Mouse (Mus musculus) liver, embryonic 12.5 days (tissue): ENCODE data around the gene Hoxd3. TPM values are rescaled to one million over a fixed set of nuclear protein-coding genes. Genes with fewer than 3 reads are reported as not detected.

ENCODE experiments used
- ATAC-seq: fragments of 200-750 bp; cut with Nextera tagmentation; 2 replicates; pipeline ENCODE4 v1.8.0; 2017; ENCODE audit warnings: moderate number of reproducible peaks, mild to moderate bottlenecking, moderate library complexity
- H3K27ac ChIP-seq: fragments of 300-500 bp; sonication (generic); 2 replicates; pipeline ENCODE4 v1.5.1; 2016; ENCODE audit warnings: mild to moderate bottlenecking
- H3K27me3 ChIP-seq: fragments of 300-500 bp; sonication (generic); replicated peaks from 2 replicates; pipeline ENCODE4 v1.6.1; 2016; ENCODE audit warnings: mild to moderate bottlenecking, moderate library complexity
- H3K36me3 ChIP-seq: fragments of 300-500 bp; sonication (generic); 2 replicates; pipeline ENCODE4 v1.6.1; 2016; ENCODE audit warnings: mild to moderate bottlenecking, moderate library complexity
- H3K4me1 ChIP-seq: fragments of 300-500 bp; sonication (generic); 2 replicates; pipeline ENCODE4 v1.6.1; 2016
- H3K4me2 ChIP-seq: fragments of 300-500 bp; sonication (generic); 2 replicates; pipeline ENCODE4 v1.6.1; 2016; ENCODE audit warnings: mild to moderate bottlenecking, moderate library complexity
- H3K4me3 ChIP-seq: fragments of 300-500 bp; sonication (generic); 2 replicates; pipeline ENCODE4 v1.5.1; 2016; ENCODE audit warnings: mild to moderate bottlenecking, moderate library complexity
- H3K9ac ChIP-seq: fragments of 300-500 bp; sonication (generic); 2 replicates; pipeline ENCODE4 v1.6.1; 2016; ENCODE audit warnings: mild to moderate bottlenecking, moderate library complexity
- H3K9me3 ChIP-seq: fragments of 300-500 bp; sonication (generic); replicated peaks from 2 replicates; pipeline ENCODE4 v1.6.1; 2016; ENCODE audit warnings: mild to moderate bottlenecking, moderate library complexity
- WGBS: fragments of 180-500 bp; shearing (Covaris S2); methylation state at CpG from one replicate; pipeline ENCODE4 v1.1.7; 2016; ENCODE audit not compliant: insufficient replicate concordance; 5-methylcytosine and 5-hydroxymethylcytosine counted together
- polyA plus RNA-seq: library from polyadenylated mRNA; unstranded; fragments of >200 nt; fragmentation: Nextera tagmentation; extraction: Ambion mirVana; gene quantifications from 2 replicates; pipeline ENCODE4 v1.2.1, GENCODE M21; 2016

Gene Hoxd3
- polyA plus RNA-seq, 1 experiment from 2014 or later = 0.18 TPM

DNA sequence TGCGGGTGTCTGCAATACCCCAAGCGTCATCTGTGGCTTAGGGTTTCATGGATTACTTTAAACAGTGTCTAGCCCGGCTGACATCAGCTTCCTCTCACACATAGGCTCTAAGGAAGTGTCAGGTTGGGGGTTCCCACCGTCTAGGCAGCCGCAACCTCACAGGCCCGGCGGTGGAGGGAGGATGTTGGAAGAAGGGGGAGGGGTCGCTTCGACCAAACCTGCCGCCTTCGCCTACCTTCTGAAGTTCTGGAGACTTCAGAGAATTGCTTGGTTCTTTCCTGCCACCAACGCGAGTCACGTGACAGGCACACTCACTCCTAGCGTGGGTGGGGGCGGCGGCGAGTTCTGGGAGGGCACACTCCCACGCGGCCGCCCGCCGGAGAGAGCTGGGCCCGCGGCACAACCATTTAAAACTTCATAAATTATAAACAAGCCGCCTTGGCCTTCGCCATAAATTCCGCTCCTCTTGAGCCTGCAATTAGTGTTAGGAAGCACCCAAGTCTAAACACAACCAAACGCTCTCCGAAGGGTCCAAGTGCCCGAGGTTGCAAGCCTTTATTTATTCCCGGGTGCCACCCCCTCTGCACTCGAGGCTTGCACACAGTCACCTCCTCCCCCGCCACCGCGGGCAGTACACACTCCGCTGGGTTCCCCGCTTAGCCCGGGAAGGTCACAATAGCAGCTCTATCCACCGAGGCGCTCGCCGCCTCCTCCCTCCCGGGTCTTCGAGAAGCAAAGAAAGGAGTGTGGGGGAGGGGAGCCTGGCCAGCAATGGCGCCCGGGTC, 37.8 kb downstream of the Hoxd3 start:
- Histone ChIP-seq H3K9ac (no peak overlapping the region), H3K27me3 (peaks cover 100% of the 10 kb centered on the region), H3K27ac (no peak overlapping the region), H3K4me3 (peak overlapping the region; percentile 12), H3K4me1 (0 out of 2 replicates have a peak, but pooled peaks cover 12% of the 10 kb centered on the region), H3K36me3 (no peaks in the 10 kb centered on the region), H3K4me2 (peak overlapping the region; percentile 45), H3K9me3 (no peaks in the 10 kb centered on the region)
- 1% methylated on average over 47 of the region's 47 CpGs for WGBS
- ATAC-seq = no peak

DNA sequence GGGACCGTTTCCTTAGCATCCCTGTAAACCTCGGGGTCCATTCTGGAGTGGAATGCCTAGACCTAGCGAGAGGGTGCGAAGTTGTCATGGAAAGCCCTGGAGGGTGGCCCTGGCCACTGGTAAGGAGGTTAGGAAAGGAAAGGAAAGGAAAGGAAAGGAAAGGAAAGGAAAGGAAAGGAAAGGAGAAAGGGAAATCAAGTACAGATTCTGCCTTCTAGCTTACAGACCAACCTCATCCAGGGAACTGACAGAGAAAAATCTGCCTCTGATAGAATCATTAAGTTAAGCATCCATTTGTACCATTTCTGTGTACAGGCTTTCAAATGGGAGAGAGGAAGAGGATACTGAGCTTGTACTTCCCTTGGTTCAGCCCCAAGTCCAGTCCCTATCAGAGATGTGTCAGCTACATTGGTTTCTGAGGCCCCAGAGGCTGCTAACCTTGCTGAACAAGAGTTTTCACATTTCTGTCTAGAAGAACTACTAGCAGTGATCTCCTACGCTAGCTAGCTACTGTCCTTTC, 39.1 kb downstream of the Hoxd3 start:
- H3K9me3 ChIP-seq = no peaks in the 10 kb centered on the region
- no peak overlapping the region for H3K27ac ChIP-seq
- peaks cover 97% of the 10 kb centered on the region for H3K27me3 ChIP-seq
- WGBS = 32% methylated on average over 5 of the region's 5 CpGs
- H3K4me3 ChIP-seq = no peak overlapping the region
- no peak for ATAC-seq
- no peak overlapping the region for H3K4me2 ChIP-seq
- 0 out of 2 replicates have a peak, but pooled peaks cover 12% of the 10 kb centered on the region for H3K4me1 ChIP-seq
- no peaks in the 10 kb centered on the region for H3K36me3 ChIP-seq
- H3K9ac ChIP-seq = no peak overlapping the region

DNA sequence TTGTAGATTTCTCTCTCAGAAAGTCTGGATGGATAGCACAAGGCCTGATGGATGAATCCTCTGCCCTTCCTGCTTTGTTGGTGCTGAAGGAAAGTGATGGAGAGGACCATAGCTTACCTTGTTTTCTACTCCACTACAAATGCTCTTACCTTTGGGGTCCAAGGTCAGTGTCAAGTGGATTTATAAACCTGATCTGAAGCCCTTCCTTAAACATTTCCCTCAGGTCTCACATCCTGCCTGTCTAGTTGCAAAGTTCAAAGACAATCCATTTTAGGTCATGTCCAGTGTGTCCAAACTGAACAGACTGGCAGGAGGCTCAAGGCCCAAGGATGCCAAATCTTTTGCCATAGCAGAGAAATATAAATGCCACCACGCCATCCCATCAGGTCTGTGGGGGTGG, 40.1 kb downstream of the Hoxd3 start:
- WGBS = 39% methylated on average over 1 of the region's 1 CpGs
- H3K27ac ChIP-seq = no peak overlapping the region
- H3K4me2 ChIP-seq = no peak overlapping the region
- no peak overlapping the region for H3K4me3 ChIP-seq
- H3K9me3 ChIP-seq = no peaks in the 10 kb centered on the region
- no peak for ATAC-seq
- 0 out of 2 replicates have a peak, but pooled peaks cover 8% of the 10 kb centered on the region for H3K4me1 ChIP-seq
- H3K27me3 ChIP-seq = peaks cover 97% of the 10 kb centered on the region
- no peaks in the 10 kb centered on the region for H3K36me3 ChIP-seq
- no peak overlapping the region for H3K9ac ChIP-seq

DNA sequence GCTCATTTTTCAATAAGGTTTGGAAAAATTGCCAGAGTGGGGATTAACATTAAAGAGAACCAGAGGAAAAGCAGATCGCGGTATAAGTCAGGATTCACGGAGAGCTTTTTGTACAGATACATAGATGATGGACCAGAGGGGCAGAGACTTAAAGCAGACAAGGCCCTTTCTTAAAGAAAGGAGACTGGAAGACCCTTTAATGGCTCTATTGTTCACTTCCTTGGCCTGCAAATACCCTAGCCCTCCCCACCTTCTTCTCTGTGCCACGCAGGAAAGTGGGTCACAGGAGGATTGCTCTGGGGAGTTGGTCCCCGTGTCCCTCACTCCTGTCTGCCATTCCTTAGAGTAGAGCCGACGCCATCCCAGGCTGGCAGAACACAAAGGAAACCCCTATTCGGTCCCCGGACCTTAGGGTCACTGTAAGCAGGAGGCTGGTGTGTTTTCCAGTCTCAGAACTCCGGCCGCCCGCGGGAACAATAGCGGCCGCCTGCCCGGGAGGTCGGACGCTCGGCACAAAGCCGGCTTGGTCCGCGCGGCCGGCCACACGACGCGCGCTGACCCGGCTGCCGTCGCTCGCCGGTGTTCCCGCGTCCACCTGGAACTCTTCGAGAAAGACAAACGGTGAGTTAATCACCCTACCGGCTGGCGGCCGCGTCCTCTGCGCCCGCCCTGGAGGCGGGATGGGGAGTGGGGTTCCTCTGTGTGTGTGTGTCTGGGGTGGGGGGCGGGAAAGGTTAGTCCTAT, 40.9 kb downstream of the Hoxd3 start:
- peaks cover 96% of the 10 kb centered on the region for H3K27me3 ChIP-seq
- H3K9ac ChIP-seq = no peak overlapping the region
- peak overlapping the region; percentile 40 for H3K4me2 ChIP-seq
- no peaks in the 10 kb centered on the region for H3K36me3 ChIP-seq
- WGBS = 4% methylated on average over 45 of the region's 45 CpGs
- no peaks in the 10 kb centered on the region for H3K9me3 ChIP-seq
- ATAC-seq = no peak
- H3K4me3 ChIP-seq = peak overlapping the region; percentile 7; the same call in 1 of the 2 replicates
- H3K27ac ChIP-seq = no peak overlapping the region
- H3K4me1 ChIP-seq = 0 out of 2 replicates have a peak, but pooled peaks cover 7% of the 10 kb centered on the region

DNA sequence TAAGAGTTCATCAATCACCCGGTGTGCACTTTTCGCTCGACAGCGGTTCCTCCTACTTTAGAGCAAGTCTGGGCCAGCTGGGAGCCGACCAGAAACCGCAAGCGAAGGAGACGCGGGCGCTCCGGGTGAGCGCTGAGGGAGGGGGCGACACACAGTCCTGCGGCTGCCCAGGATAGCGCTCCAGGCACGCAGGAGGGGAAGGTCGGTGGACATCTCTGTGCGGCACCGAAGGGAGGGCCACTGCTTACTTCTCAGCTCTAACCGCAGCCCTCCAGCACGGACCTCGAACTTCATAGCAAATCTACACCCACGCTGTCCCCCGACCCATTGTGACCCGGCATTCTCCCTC, 41.4 kb downstream of the Hoxd3 start:
- no peak overlapping the region for H3K27ac ChIP-seq
- H3K27me3 ChIP-seq = peaks cover 96% of the 10 kb centered on the region
- H3K9me3 ChIP-seq = no peaks in the 10 kb centered on the region
- H3K4me1 ChIP-seq = 0 out of 2 replicates have a peak, but pooled peaks cover 7% of the 10 kb centered on the region
- peak overlapping the region; percentile 40 for H3K4me2 ChIP-seq
- under 1% methylated on average over 25 of the region's 25 CpGs for WGBS
- H3K36me3 ChIP-seq = no peaks in the 10 kb centered on the region
- peak overlapping the region; percentile 7; the same call in 1 of the 2 replicates for H3K4me3 ChIP-seq
- no peak for ATAC-seq
- no peak overlapping the region for H3K9ac ChIP-seq

DNA sequence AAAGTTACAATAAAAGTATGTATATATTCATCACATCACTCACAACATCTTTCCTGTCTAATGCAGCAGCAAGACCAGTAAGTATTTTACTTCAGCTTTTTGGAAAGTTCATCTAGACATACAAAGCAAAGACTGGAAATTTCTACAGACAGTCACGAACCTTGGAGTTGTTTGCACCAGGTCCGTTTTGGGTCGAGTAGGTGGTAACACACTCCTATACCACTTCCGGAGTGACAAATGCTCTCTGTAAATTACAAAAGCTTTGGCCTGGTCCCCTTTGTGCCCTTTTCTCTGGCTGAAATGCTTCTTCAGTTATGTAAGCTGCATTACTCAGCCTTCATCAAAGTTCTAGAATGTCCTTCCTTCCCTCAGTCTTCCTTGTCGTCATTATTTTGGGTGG, 42.0 kb downstream of the Hoxd3 start:
- Histone ChIP-seq H3K4me2 (no peak overlapping the region), H3K27me3 (peaks cover 96% of the 10 kb centered on the region)
- 15% methylated on average over 5 of the region's 5 CpGs for WGBS

DNA sequence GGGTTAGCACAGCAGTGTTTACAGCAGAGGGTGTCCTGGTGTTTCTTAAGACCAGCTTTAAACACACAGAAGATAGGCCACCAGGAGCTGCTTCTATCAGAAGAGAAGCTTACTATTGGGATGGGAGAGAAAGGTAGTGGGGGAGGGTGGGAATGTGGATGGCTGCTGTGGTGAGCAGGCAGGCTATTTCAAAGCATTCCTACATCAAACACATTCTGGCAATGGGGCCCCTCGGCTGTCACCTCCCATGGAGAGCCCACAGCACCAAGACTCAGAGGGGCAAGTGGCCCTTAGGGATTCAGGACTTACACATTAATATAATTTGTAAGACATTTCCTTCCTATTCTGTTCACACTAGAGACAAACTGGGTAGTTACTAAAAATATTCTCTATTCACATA, 48.4 kb downstream of the Hoxd3 start:
- Histone ChIP-seq H3K9me3 (no peaks in the 10 kb centered on the region), H3K4me1 (peaks cover 11% of the 10 kb centered on the region), H3K27me3 (peaks cover 90% of the 10 kb centered on the region), H3K9ac (no peak overlapping the region), H3K36me3 (no peaks in the 10 kb centered on the region), H3K4me2 (no peak overlapping the region), H3K27ac (no peak overlapping the region), H3K4me3 (no peak overlapping the region)
- WGBS = 15% methylated on average over 1 of the region's 1 CpGs
- ATAC-seq = no peak

More for the DNA sequence above, 42.0 kb downstream of the Hoxd3 start:
- Histone ChIP-seq H3K27ac (no peak overlapping the region), H3K36me3 (no peaks in the 10 kb centered on the region), H3K9ac (no peak overlapping the region), H3K9me3 (no peaks in the 10 kb centered on the region), H3K4me1 (0 out of 2 replicates have a peak, but pooled peaks cover 7% of the 10 kb centered on the region), H3K4me3 (no peak overlapping the region)
- ATAC-seq = no peak

DNA sequence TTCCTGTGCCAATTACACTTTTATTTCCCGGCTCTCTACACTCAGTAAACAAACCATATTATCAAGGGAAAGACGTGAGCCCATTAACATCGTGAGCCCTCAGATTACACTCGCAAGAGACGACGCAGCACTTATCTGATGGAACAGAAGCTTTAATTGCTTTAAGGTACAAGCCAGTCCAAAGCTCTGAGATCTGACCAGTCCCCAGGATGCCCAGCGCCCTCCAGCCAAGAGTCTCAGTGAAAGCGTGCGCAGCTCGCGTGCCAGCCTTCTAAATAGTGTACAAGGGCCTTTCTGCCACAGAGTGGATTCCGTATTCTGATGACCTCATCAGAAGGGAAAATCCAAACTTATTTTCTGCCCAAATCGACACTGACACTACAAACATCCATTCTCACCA, 50.2 kb downstream of the Hoxd3 start:
- ATAC-seq = no peak

DNA sequence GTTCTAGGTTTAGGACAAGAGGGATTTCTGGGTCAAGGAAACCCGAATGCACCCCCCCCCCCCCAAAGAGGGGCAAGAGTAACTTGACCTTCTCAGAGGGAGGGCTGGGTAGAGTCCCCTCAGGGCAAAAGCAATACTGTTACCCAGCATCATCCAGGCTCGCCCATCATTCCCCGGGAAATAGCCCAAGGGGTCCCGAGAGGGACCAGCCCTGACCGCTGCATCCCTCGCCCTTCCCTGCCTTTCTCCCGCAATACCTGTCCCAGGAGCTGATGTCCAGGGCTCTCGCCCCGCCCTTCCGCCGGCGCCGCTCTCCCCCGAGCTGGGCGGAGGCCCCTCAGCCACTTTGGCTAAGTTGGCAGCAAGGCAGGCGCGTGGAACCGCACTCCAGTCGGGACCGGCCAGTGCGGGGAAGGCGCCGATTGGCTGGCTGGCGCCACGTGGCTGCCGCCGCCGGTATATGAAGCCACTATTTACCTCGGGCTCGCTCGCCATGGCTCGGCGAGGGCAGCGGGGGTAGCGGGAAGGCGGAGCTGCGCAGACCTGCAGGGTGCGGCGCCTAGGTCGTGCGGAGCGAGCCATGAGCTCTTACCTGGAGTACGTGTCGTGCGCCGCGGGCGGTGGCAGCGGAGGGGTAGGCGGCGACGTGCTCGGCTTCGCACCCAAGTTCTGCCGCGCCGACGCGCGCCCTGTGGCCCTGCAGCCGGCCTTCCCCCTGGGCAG, 51.0 kb downstream of the Hoxd3 start, which contains the start of gene Hoxd1:
TSS of gene Hoxd1 (plus strand) at position 459 of the 723 bp plus-strand sequence.
- Histone ChIP-seq H3K27me3 (peaks cover 89% of the 10 kb centered on the region), H3K4me2 (peak within 1 kb of the TSS; percentile 67), H3K36me3 (no peaks in the 10 kb centered on the region), H3K4me3 (peak within 1 kb of the TSS; percentile 39), H3K4me1 (peaks cover 11% of the 10 kb centered on the region), H3K9ac (no peak within 1 kb of the TSS), H3K27ac (no peak within 1 kb of the TSS), H3K9me3 (no peaks in the 10 kb centered on the region)
- ATAC-seq = no peak
- 2% methylated on average over 58 of the region's 61 CpGs for WGBS

More for the DNA sequence above, 50.2 kb downstream of the Hoxd3 start:
- Histone ChIP-seq H3K9me3 (no peaks in the 10 kb centered on the region), H3K4me1 (peaks cover 11% of the 10 kb centered on the region), H3K36me3 (no peaks in the 10 kb centered on the region), H3K4me3 (no peak overlapping the region), H3K27ac (no peak overlapping the region), H3K27me3 (peaks cover 92% of the 10 kb centered on the region), H3K9ac (no peak overlapping the region), H3K4me2 (no peak overlapping the region)
- WGBS = 5% methylated on average over 13 of the region's 13 CpGs

DNA sequence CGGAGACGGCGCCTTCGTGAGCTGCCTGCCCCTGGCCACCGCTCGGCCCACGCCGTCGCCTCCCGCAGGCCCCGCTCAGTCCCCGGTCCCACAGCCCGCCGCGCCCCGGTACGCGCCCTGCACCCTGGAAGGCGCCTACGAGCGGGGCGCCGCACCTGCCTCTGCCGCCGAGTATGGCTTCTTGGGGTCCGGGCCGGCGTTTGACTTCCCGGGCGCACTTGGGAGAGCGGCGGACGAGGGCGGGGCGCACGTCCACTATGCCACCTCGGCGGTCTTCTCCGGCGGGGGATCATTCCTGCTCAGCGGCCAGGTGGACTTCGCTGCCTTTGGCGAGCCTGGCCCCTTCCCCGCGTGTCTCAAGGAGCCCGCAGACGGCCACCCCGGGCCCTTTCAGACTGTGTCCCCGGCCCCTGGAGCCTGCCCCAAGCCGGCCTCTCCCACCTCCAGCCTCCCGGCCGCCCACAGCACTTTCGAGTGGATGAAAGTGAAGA, 51.6 kb downstream of the Hoxd3 start:
- no peaks in the 10 kb centered on the region for H3K36me3 ChIP-seq

DNA sequence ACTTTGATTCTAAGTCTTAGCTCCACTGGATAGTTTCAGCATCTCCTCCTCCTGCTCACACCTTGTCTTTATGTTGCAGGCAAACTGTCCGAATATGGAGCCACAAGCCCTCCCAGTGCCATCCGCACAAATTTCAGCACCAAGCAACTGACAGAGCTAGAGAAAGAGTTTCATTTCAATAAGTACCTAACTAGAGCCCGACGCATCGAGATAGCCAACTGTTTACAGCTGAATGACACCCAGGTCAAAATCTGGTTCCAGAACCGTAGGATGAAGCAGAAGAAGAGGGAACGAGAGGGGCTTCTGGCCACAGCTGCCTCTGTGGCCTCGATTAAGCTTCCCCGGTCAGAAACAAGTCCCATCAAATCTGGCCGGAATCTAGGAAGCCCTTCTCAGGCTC, 52.2 kb downstream of the Hoxd3 start:
- H3K4me2 ChIP-seq = no peak overlapping the region
- no peak overlapping the region for H3K27ac ChIP-seq
- H3K4me3 ChIP-seq = no peak overlapping the region
- H3K27me3 ChIP-seq = peaks cover 86% of the 10 kb centered on the region
- H3K4me1 ChIP-seq = peaks cover 11% of the 10 kb centered on the region
- no peak for ATAC-seq
- no peak overlapping the region for H3K9ac ChIP-seq
- WGBS = 45% methylated on average over 10 of the region's 10 CpGs
- H3K36me3 ChIP-seq = no peaks in the 10 kb centered on the region
- H3K9me3 ChIP-seq = no peaks in the 10 kb centered on the region

More for the DNA sequence above, 51.6 kb downstream of the Hoxd3 start:
- peaks cover 11% of the 10 kb centered on the region for H3K4me1 ChIP-seq
- H3K4me2 ChIP-seq = peak overlapping the region; percentile 67
- H3K27me3 ChIP-seq = peaks cover 85% of the 10 kb centered on the region
- H3K9ac ChIP-seq = no peak overlapping the region
- no peaks in the 10 kb centered on the region for H3K9me3 ChIP-seq
- ATAC-seq = no peak
- H3K27ac ChIP-seq = no peak overlapping the region
- H3K4me3 ChIP-seq = peak overlapping the region; percentile 39
- WGBS = 2% methylated on average over 46 of the region's 53 CpGs
